Mouse (Mus musculus) spleen, postnatal 10 days (tissue): ENCODE measurements around the gene Iqcf3.

Experiments
- DNase-seq, 2 experiments: peaks; one replicate each; pipeline ENCODE4 v3.0.0; 2021 to 2022; ENCODE audit warnings: low spot score in 2 of 2

The Iqcf3 gene

GRCm38 (mm10) chr9:106454071-106454761 is 107.2 kb downstream of the Iqcf3 start:
- DNase-seq: no peak

GRCm38 (mm10) chr9:106453271-106454070 is 108.0 kb downstream of the Iqcf3 start, which contains the start of gene Pcbp4:
Gene Pcbp4 (plus strand): TSS chr9:106453291.
- DNase-seq: peak; percentile 37 to 40
